Mouse (Mus musculus) testis, adult 2 months (tissue): Measurements from ENCODE around the gene Tmem245.

Experiments used
- CTCF ChIP-seq: fragments of 200-500 bp; IDR thresholded peaks from 2 replicates; pipeline ENCODE4 v1.5.1; 2012; ENCODE audit warnings: low read depth, mild to moderate bottlenecking, inconsistent platforms, low read length, moderate library complexity; ENCODE audit not compliant: control insufficient read depth, insufficient read depth, insufficient replicate concordance
- POLR2A ChIP-seq: fragments of 200-500 bp; IDR thresholded peaks from 2 replicates; pipeline ENCODE4 v1.6.1; 2012; ENCODE audit warnings: low read depth, mild to moderate bottlenecking, inconsistent platforms, low read length, moderate library complexity; ENCODE audit not compliant: control insufficient read depth

- TF ChIP-seq CTCF (no peak), POLR2A (no peak)
Measured at GRCm38 (mm10) chr4:56878971-56879370, 68.3 kb downstream of the Tmem245 start.
